Mouse (Mus musculus) intestine, embryonic 15.5 days (tissue): ENCODE results near the gene Bmyc. TPM values are rescaled to one million over a fixed set of nuclear protein-coding genes. Genes with fewer than 3 reads are reported as not detected.
"Not testable (repeated sequence)": the region's sequence is repeated elsewhere in the genome, so short reads cannot be mapped to it uniquely, and the experiment has no call there.

Experiments used
- ATAC-seq: fragments of 200-750 bp; cut with Nextera tagmentation; 2 replicates; pipeline ENCODE4 v1.8.0; 2017; ENCODE audit warnings: moderate TSS enrichment, moderate library complexity
- H3K27ac ChIP-seq: fragments of 300-500 bp; sonication (generic); 2 replicates; pipeline ENCODE4 v1.5.1; 2015; ENCODE audit warnings: mild to moderate bottlenecking, inconsistent platforms
- H3K27me3 ChIP-seq: fragments of 300-500 bp; sonication (generic); replicated peaks from 2 replicates; pipeline ENCODE4 v1.6.1; 2015; ENCODE audit warnings: inconsistent platforms
- H3K36me3 ChIP-seq: fragments of 300-500 bp; sonication (generic); 2 replicates; pipeline ENCODE4 v1.6.1; 2015; ENCODE audit warnings: inconsistent platforms
- H3K4me1 ChIP-seq: fragments of 300-500 bp; sonication (generic); replicated peaks from 2 replicates; pipeline ENCODE4 v1.6.1; 2015; ENCODE audit warnings: inconsistent platforms
- H3K4me2 ChIP-seq: fragments of 300-500 bp; sonication (generic); replicated peaks from 2 replicates; pipeline ENCODE4 v1.6.1; 2015; ENCODE audit warnings: mild to moderate bottlenecking, inconsistent platforms
- H3K4me3 ChIP-seq: fragments of 300-500 bp; sonication (generic); replicated peaks from 2 replicates; pipeline ENCODE4 v1.5.1; 2015; ENCODE audit warnings: inconsistent platforms
- H3K9ac ChIP-seq: fragments of 300-500 bp; sonication (generic); 2 replicates; pipeline ENCODE4 v1.6.1; 2015; ENCODE audit warnings: inconsistent platforms
- H3K9me3 ChIP-seq: fragments of 300-500 bp; sonication (generic); 2 replicates; pipeline ENCODE4 v1.6.1; 2016; ENCODE audit warnings: inconsistent platforms
- WGBS: fragments of 180-500 bp; shearing (Covaris S2); methylation state at CpG from one replicate; pipeline ENCODE4 v1.1.7; 2015; 5-methylcytosine and 5-hydroxymethylcytosine counted together
- polyA plus RNA-seq: library from polyadenylated mRNA; unstranded; fragments of >200 nt; fragmentation: Nextera tagmentation; extraction: Ambion mirVana; gene quantifications from 2 replicates; pipeline ENCODE4 v1.2.1, GENCODE M21; 2015

Gene Bmyc
- polyA plus RNA-seq, 1 experiment from 2014 or later: 98.7 TPM

DNA sequence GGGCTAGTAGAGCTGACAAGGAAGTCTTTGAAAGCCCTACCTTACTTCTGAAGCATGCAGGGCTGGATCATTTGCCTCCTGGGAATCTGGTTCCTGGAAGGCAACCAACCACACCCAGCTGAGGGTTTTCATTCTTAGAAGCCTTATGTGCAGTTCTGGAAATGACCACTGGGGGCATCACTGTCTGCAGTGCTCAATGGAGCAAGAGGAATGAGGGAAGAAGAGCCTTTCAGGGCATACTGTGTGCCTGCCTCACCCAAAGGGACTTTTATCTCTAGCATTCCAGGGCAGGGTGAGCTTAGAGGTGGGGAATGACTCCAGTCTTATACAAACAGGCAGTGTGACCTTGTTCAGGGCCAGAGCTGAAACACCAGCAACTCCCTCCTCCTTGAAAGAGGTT, 11.9 kb upstream of the Bmyc start:
- H3K9ac ChIP-seq: no peak overlapping the region

DNA sequence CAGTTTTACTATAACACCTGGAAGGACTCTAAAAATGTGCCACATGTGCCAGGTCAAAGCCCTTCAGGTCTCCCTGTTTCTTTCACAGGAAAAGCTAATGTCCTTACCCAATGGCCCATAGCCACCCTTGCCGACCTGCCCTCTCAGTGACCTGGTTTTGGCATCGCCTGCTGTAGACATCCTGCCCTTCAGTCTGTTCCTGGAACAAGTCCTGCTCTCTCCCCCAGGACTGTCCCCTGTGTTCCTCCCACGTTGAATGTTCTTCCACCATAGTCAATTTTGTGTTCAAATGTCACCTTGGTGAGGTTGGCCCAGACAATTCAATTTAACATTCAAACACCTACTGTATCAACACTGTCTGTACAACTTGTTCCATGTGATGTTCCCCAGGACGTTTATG, 9.6 kb upstream of the Bmyc start:
- no peak overlapping the region for H3K4me3 ChIP-seq
- H3K9me3 ChIP-seq: no peaks in the 10 kb centered on the region
- H3K4me2 ChIP-seq: no peak overlapping the region
- H3K9ac ChIP-seq: no peak overlapping the region
- no peaks in the 10 kb centered on the region for H3K36me3 ChIP-seq
- no peak for ATAC-seq
- H3K4me1 ChIP-seq: no peaks in the 10 kb centered on the region
- 62% methylated on average over 4 of the region's 4 CpGs for WGBS
- no peak overlapping the region for H3K27ac ChIP-seq
- H3K27me3 ChIP-seq: no peaks in the 10 kb centered on the region

More for the DNA sequence above, 11.9 kb upstream of the Bmyc start:
- ATAC-seq: peak; percentile 70
- no peaks in the 10 kb centered on the region for H3K4me1 ChIP-seq
- no peak overlapping the region for H3K4me3 ChIP-seq
- no peaks in the 10 kb centered on the region for H3K36me3 ChIP-seq
- H3K27ac ChIP-seq: no peak overlapping the region
- no peak overlapping the region for H3K4me2 ChIP-seq
- H3K27me3 ChIP-seq: no peaks in the 10 kb centered on the region
- no peaks in the 10 kb centered on the region for H3K9me3 ChIP-seq

DNA sequence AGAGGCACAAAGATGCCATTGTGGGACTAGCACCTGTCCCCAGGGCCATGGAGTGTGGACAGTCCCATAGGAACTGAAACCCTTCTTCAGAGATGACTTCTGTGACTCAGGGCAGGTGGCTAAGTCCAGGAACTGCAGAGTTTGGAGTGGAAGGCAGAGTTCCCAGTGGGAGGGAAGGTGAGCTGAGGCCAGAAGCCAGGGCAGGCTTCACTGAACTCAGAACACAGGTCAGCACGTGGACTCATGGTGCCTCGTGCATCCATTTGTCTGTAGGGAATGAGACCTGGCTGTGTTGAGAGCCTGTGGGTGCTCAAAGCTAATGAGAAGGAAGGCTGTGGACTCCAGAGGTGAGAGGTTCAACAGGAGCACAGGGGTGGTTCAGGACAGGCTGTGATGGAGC, 7.8 kb upstream of the Bmyc start:
- no peak for ATAC-seq
- no peak overlapping the region for H3K4me3 ChIP-seq
- no peaks in the 10 kb centered on the region for H3K4me1 ChIP-seq
- no peaks in the 10 kb centered on the region for H3K27me3 ChIP-seq
- 88% methylated on average over 2 of the region's 2 CpGs for WGBS
- H3K4me2 ChIP-seq: no peak overlapping the region
- H3K36me3 ChIP-seq: no peaks in the 10 kb centered on the region
- no peaks in the 10 kb centered on the region for H3K9me3 ChIP-seq
- no peak overlapping the region for H3K27ac ChIP-seq
- H3K9ac ChIP-seq: no peak overlapping the region

DNA sequence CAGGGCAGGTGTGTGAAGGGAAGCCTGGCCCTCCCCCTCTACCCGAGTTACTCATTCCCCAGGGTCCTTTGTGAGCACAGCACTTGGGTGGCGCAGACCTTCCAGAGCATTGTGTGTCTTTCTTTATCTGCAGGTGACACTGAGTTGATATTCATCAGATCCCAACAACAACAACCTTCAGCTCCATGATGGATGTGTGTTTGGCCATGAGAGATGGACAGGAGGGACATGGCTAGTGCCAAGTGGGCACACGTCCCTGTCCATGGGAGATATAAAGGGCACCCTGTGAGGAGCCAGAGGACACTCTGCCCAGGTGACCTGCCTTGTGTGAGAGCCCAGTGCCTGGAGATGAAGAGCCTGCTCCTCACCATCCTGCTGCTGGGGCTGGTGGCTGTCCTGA, 6.8 kb upstream of the Bmyc start, which contains the start of gene Obp2a:
Gene Obp2a, plus strand, starts transcription at position 301 of the 400 bp plus-strand sequence.
- not testable (repeated sequence) for H3K4me2 ChIP-seq, H3K9ac ChIP-seq, H3K9me3 ChIP-seq, H3K4me1 ChIP-seq, H3K27me3 ChIP-seq, H3K27ac ChIP-seq, H3K4me3 ChIP-seq, ATAC-seq, H3K36me3 ChIP-seq
- WGBS: 76% methylated on average over 3 of the region's 3 CpGs

DNA sequence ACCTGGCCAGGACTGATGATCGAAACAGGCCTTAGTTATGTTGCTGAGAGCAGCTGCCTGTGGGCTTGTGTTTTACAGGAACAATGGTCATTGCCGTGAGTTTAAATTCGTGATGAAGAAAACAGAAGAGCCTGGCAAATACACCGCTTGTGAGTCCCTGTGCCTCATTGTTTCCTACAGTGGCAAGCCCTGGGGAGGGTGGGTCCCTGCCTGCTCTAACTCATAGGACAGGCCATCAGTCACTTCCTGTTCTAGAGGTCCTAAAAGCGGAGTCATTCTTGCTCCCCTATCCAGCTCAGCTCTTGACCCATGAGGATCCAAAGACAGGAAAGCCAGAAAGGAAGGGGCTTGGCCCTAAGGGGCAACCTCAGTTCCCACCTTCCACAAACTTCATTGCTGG, 5.5 kb upstream of the Bmyc start:
- H3K9me3 ChIP-seq: no peaks in the 10 kb centered on the region
- no peak overlapping the region for H3K9ac ChIP-seq
- H3K27ac ChIP-seq: no peak overlapping the region
- H3K4me2 ChIP-seq: no peak overlapping the region
- no peaks in the 10 kb centered on the region for H3K4me1 ChIP-seq
- no peak for ATAC-seq
- no peaks in the 10 kb centered on the region for H3K27me3 ChIP-seq
- WGBS: 73% methylated on average over 5 of the region's 5 CpGs
- H3K4me3 ChIP-seq: no peak overlapping the region
- no peaks in the 10 kb centered on the region for H3K36me3 ChIP-seq

DNA sequence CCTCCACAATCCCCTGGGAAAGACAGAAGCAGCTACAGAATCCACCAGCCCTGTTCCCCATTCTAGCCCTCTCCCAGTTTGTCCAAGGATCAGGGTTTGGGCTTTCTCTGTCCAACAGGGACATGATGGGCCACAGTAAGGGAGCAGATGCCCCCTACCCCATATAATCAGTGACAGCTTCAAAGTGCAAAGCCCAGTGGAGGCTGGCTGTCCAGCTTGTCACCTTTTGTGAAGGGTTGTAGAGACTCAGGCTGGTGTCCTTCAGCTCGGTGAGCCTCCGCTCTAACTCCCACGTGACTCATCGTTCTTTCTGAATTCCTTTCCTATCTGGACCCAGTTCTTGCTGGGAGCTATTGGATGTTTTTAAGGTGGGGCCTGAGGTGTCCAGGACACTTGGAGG, 2.8 kb upstream of the Bmyc start:
- no peak for ATAC-seq
- H3K9me3 ChIP-seq: no peaks in the 10 kb centered on the region

DNA sequence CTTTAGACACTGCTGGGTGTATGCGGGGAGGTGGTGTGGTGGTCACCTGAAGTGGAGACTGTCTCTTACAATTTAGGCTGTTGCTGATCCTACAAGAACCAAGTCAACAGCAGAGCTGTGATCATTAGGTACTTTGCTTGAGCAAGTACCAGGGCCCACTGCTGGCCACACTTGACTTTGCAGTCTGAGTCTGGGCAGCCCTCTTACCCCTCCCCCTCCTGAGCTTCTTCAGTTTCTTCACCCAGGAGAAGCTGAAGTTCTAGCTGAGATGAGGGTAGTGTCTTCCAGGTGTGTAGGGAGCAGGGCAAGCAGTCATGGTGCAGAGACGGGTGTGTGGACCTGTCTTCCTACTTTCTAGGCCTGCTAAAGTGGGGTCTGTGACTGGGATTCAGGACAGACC, 1.6 kb downstream of the Bmyc start:
- H3K4me2 ChIP-seq: peak overlapping the region; percentile 40
- ATAC-seq: no peak
- H3K36me3 ChIP-seq: peaks cover 3% of the 10 kb centered on the region; the same call in 1 of the 2 replicates
- H3K9ac ChIP-seq: no peak overlapping the region
- peaks cover 12% of the 10 kb centered on the region for H3K4me1 ChIP-seq
- WGBS: 68% methylated on average over 2 of the region's 2 CpGs
- no peaks in the 10 kb centered on the region for H3K27me3 ChIP-seq
- H3K27ac ChIP-seq: no peak overlapping the region
- 0 out of 2 replicates have a peak overlapping the region, but pooled peaks have one; percentile 8 for H3K4me3 ChIP-seq
- H3K9me3 ChIP-seq: no peaks in the 10 kb centered on the region

More for the DNA sequence above, 2.8 kb upstream of the Bmyc start:
- no peak overlapping the region for H3K4me2 ChIP-seq
- H3K4me1 ChIP-seq: peaks cover 8% of the 10 kb centered on the region
- WGBS: 69% methylated on average over 4 of the region's 4 CpGs
- H3K36me3 ChIP-seq: peaks cover 3% of the 10 kb centered on the region; the same call in 1 of the 2 replicates
- no peak overlapping the region for H3K27ac ChIP-seq
- no peak overlapping the region for H3K4me3 ChIP-seq
- no peaks in the 10 kb centered on the region for H3K27me3 ChIP-seq
- H3K9ac ChIP-seq: no peak overlapping the region

DNA sequence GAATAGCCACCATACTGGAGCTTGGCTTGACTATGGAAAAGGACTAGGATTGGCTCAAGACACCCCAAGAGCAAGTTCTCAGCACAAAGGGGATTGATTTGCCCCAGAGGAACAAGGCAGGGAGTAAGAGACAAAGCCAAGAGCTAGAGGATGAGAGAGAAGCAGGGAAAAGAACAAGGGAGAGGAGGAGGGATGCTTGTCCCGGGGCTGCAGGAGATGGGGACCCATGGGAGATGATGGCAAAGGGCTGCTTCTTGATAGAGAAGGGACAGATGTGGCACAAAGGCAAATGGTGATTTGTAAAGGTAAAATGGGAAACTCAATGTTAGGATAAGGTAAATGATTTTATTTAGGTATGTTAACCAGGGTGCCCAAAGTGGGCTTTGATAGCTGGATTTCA, 2.5 kb downstream of the Bmyc start:
- H3K4me3 ChIP-seq, ATAC-seq: not testable (repeated sequence)
- 89% methylated on average over 1 of the region's 1 CpGs for whole genome bisulfite sequencing

DNA sequence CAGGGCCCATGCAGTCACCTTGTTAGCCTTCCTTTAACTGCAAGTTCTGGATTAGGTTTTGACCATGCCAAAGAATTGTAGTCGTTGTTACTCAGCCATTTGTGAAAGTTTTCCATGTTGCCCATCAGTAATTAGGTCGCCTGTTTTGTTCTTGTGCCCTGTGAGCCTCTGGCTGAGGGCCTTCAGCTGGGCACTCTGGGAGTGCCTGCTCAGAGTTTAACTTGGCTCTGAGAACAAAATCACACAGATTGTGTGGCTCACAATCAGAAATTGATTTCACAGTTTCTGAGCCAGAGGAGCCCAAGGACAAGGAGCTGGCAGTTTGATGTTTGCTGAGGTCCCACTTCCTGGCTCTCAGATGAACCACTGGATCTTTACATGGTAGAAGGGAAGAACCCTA, 3.3 kb downstream of the Bmyc start:
- not testable (repeated sequence) for H3K4me2 ChIP-seq, ATAC-seq, H3K9ac ChIP-seq, H3K27me3 ChIP-seq, H3K4me3 ChIP-seq, H3K9me3 ChIP-seq, H3K27ac ChIP-seq, H3K36me3 ChIP-seq
- WGBS: 66% methylated on average over 2 of the region's 2 CpGs
- peaks cover 12% of the 10 kb centered on the region for H3K4me1 ChIP-seq

More for the DNA sequence above, 2.5 kb downstream of the Bmyc start:
- not testable (repeated sequence) for H3K27me3 ChIP-seq, H3K9ac ChIP-seq, H3K36me3 ChIP-seq, H3K27ac ChIP-seq, H3K9me3 ChIP-seq
- peak overlapping the region; percentile 40; the same call in 1 of the 2 replicates for H3K4me2 ChIP-seq
- H3K4me1 ChIP-seq: peaks cover 12% of the 10 kb centered on the region

DNA sequence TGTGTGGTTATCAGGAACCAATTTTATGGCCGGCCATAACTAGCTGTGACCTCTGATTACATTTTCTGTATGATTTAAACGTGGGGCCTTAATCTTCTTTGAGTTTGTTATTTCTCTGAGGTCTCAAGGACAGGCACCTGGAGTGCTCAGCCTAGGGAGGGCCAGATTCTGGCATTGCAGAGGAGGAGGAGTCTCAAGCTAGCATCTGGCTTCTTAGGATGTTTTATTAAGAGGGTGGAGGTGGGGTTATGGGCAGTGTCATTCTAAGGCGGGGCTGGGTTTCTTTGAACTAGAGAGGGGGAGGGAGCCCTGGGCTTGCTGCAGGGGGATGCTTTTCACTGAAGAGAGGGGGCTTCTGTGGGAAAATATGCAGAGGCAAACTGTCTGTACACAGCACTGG, 5.1 kb downstream of the Bmyc start:
- WGBS: 11% methylated on average over 3 of the region's 3 CpGs
- Histone ChIP-seq H3K4me1 (peaks cover 12% of the 10 kb centered on the region), H3K27ac (0 out of 2 replicates have a peak overlapping the region, but pooled peaks have one; percentile 32)
- peak; percentile 55 for ATAC-seq
- H3K4me3 ChIP-seq, H3K9ac ChIP-seq, H3K9me3 ChIP-seq, H3K4me2 ChIP-seq, H3K27me3 ChIP-seq, H3K36me3 ChIP-seq: not testable (repeated sequence)

DNA sequence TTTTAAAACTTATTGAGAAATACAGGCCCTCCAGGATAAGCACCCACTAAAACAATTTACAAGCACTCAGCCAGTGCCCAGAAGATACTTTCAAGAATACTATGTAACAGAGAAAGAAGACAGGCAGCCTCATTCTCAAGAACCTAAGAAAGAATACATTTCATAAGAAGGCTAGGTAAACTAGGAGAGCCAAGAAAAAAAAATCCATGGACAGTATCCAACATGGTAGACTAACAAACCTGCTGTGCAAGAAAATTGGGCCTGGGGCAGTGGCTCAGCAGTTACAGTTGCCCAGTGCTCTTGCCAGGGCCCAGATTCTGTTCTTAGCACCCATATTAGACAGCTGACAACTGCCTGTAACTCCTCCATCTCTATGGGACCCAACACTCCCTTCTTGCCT, 10.7 kb downstream of the Bmyc start:
- H3K9me3 ChIP-seq: no peaks in the 10 kb centered on the region
- no peak overlapping the region for H3K4me2 ChIP-seq
- ATAC-seq: no peak
- no peaks in the 10 kb centered on the region for H3K4me1 ChIP-seq
- H3K4me3 ChIP-seq: no peak overlapping the region
- no peak overlapping the region for H3K27ac ChIP-seq
- H3K36me3 ChIP-seq: no peaks in the 10 kb centered on the region
- no peak overlapping the region for H3K9ac ChIP-seq
- no peaks in the 10 kb centered on the region for H3K27me3 ChIP-seq

DNA sequence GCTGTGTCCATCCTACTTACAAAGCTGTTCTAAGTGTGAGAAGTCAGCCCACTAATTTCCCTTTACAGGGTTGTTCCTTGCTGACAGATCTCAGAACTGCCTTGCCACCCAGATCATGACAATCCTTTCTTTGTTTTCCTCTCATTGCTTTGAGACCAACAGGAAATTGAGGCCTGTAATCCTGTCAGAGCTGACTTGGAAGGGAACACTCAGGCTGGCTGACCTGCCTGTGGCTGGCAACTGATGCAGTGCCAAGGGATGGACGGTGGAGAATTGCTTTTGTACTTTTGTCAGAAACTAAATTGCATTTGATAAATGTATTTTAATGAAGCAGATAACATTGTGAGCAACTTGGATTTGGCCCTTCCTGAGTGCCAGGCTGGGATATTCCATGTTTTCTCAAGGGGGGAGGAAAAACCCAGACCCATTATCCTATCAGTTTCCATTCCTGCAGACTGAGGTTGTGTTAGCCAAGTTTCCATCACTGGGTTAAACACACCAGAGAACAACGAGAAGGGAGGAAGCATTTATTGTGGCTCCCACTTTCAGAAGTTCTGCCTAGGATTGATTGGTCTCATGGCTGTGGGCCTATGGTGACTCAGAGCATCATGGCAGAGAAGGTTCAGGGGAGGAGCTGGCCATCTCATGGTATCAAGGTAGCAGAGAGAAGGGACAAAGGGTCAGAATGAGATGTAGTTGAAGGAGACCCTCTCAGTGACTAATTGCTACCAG, 26.8 kb downstream of the Bmyc start:
- Histone ChIP-seq H3K9me3 (no peaks in the 10 kb centered on the region), H3K27me3 (no peaks in the 10 kb centered on the region), H3K4me1 (no peaks in the 10 kb centered on the region), H3K4me2 (no peak overlapping the region), H3K9ac (no peak overlapping the region), H3K27ac (no peak overlapping the region), H3K4me3 (no peak overlapping the region), H3K36me3 (no peaks in the 10 kb centered on the region)
- 54% methylated on average over 2 of the region's 2 CpGs for WGBS
- ATAC-seq: no peak

DNA sequence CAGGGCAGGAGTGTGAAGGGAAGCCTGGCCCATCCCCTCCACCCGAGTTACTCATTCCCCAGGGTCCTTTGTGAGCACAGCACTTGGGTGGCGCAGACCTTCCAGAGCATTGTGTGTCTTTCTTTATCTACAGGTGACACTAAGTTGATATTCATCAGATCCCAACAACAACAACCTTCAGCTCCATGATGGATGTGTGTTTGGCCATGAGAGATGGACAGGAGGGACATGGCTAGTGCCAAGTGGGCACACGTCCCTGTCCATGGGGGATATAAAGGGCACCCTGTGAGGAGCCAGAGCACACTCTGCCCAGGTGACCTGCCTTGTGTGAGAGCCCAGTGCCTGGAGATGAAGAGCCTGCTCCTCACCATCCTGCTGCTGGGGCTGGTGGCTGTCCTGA, 30.2 kb downstream of the Bmyc start, which contains the start of gene Obp2b:
Gene Obp2b, plus strand, starts transcription at position 301 of the 400 bp plus-strand sequence.
- ATAC-seq, H3K4me2 ChIP-seq, H3K27me3 ChIP-seq, H3K9me3 ChIP-seq, H3K36me3 ChIP-seq, H3K4me3 ChIP-seq, H3K27ac ChIP-seq, H3K4me1 ChIP-seq, H3K9ac ChIP-seq: not testable (repeated sequence)
- 72% methylated on average over 3 of the region's 3 CpGs for WGBS
